Mouse (Mus musculus): ENCODE results near the gene Orai3.

DNA sequence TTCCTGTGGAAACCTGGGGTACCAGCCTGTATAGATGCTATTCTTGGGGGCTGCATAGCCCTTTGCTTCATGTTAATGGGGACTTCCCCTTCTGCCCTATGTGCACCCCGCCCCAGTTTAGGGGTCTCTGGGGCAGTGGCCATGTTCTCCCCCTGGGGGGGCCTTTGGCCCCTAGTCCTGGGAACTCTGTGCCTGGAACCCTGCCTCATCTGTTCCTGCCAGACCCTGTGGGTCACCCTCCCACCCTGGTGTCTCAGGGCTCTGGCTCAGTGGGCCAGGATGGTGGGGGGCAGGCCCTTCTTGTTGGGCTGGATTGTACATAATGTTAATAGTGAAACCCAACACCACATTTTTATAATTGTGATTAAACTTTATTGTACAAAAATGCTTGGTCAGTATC is 30.1 kb downstream of the Orai3 start:
- no peak for TF ChIP-seq POLR2A (IDR thresholded peaks at IDR 0.05; ENCODE audit: low read depth, low read length)
- TF ChIP-seq CTCF (IDR thresholded peaks at IDR 0.05; ENCODE audit: extremely low read depth, insufficient read depth, insufficient read length, insufficient replicate concordance), result no peak
